Mouse (Mus musculus) megakaryocyte, embryonic 14.5 days (primary cell): ENCODE results near the gene Lexm.

ENCODE experiments used
- FLI1 ChIP-seq: IDR thresholded peaks from 2 replicates; pipeline ENCODE4 v1.6.1; 2012; ENCODE audit warnings: low read length, inconsistent platforms, mixed read lengths
- GATA1 ChIP-seq: IDR thresholded peaks from 3 replicates; pipeline ENCODE4 v1.6.1; 2012; ENCODE audit warnings: mixed read lengths, low read length, inconsistent platforms, borderline replicate concordance

- TF ChIP-seq GATA1 (no peak), FLI1 (no peak)
Measured at GRCm38 (mm10) chr4:106597741-106598140, 19.3 kb downstream of the Lexm start.
